Mouse (Mus musculus): ENCODE measurements at regions not wholly inside any gene's neighbourhood (a gene's known extent, or its start where the extent isn't known, plus 50 kb on each side); places are given as distances from the start of the nearest gene placed in this dataset.

GRCm38 (mm10) chr17:87513822-87514221 is 67.1 kb upstream of the Calm2 start:
- H3K27ac ChIP-seq (ENCODE audit: low read depth, low read length), result peak overlapping the region; percentile 36
- WGBS (ENCODE audit: insufficient replicate concordance), result 9% methylated on average over 11 of the region's 11 CpGs
- H3K27me3 ChIP-seq (ENCODE audit: control insufficient read depth, insufficient read depth, low read length), result no peaks in the 10 kb centered on the region
- H3K4me3 ChIP-seq (ENCODE audit: low read depth, low read length), result no peak overlapping the region
- H3K4me2 ChIP-seq, result peak overlapping the region; percentile 19; the same call in 1 of the 2 replicates
- H3K9ac ChIP-seq (ENCODE audit: low read depth, low read length), result no peak overlapping the region
- ATAC-seq (replicated peaks; ENCODE audit: insufficient number of reproducible peaks, low FRiP score, low TSS enrichment), result peak; percentile 27; the same call in 1 of the 2 replicates
- H3K9me3 ChIP-seq (replicated peaks; ENCODE audit: control insufficient read depth, low read length), result no peaks in the 10 kb centered on the region
- H3K36me3 ChIP-seq (ENCODE audit: control insufficient read depth, insufficient read depth, low read length), result no peaks in the 10 kb centered on the region
- peaks cover 42% of the 10 kb centered on the region for H3K4me1 ChIP-seq (ENCODE audit: control insufficient read depth, insufficient read depth, low read length)

GRCm38 (mm10) chr17:87514366-87515126 is 67.8 kb upstream of the Calm2 start:
- Histone ChIP-seq H3K4me3 (ENCODE audit: low read depth, low read length) (no peak overlapping the region), H3K4me1 (ENCODE audit: control insufficient read depth, insufficient read depth, low read length) (peaks cover 37% of the 10 kb centered on the region), H3K9ac (ENCODE audit: low read depth, low read length) (no peak overlapping the region), H3K36me3 (ENCODE audit: control insufficient read depth, insufficient read depth, low read length) (no peaks in the 10 kb centered on the region), H3K4me2 (peak overlapping the region; percentile 8; the same call in 1 of the 2 replicates), H3K27ac (ENCODE audit: low read depth, low read length) (peak overlapping the region; percentile 36; the same call in 1 of the 2 replicates), H3K9me3 (replicated peaks; ENCODE audit: control insufficient read depth, low read length) (no peaks in the 10 kb centered on the region), H3K27me3 (ENCODE audit: control insufficient read depth, insufficient read depth, low read length) (no peaks in the 10 kb centered on the region)
- ATAC-seq (replicated peaks; ENCODE audit: insufficient number of reproducible peaks, low FRiP score, low TSS enrichment), result no peak
- 41% methylated on average over 6 of the region's 6 CpGs for WGBS (ENCODE audit: insufficient replicate concordance)

GRCm38 (mm10) chr17:87517258-87517657 is 70.5 kb upstream of the Calm2 start:
- Histone ChIP-seq H3K9me3 (replicated peaks; ENCODE audit: control insufficient read depth, low read length) (no peaks in the 10 kb centered on the region), H3K36me3 (ENCODE audit: control insufficient read depth, insufficient read depth, low read length) (no peaks in the 10 kb centered on the region), H3K27me3 (ENCODE audit: control insufficient read depth, insufficient read depth, low read length) (no peaks in the 10 kb centered on the region), H3K9ac (ENCODE audit: low read depth, low read length) (0 out of 2 replicates have a peak overlapping the region, but pooled peaks have one; percentile 34), H3K4me1 (ENCODE audit: control insufficient read depth, insufficient read depth, low read length) (peaks cover 40% of the 10 kb centered on the region), H3K4me2 (peak overlapping the region; percentile 40), H3K27ac (ENCODE audit: low read depth, low read length) (0 out of 2 replicates have a peak overlapping the region, but pooled peaks have one; percentile 7), H3K4me3 (ENCODE audit: low read depth, low read length) (no peak overlapping the region)
- no peak for ATAC-seq (replicated peaks; ENCODE audit: insufficient number of reproducible peaks, low FRiP score, low TSS enrichment)
- WGBS (ENCODE audit: insufficient replicate concordance), result 25% methylated on average over 9 of the region's 9 CpGs

GRCm38 (mm10) chr17:87519454-87519853 is 72.7 kb upstream of the Calm2 start:
- Histone ChIP-seq H3K36me3 (ENCODE audit: control insufficient read depth, insufficient read depth, low read length) (no peaks in the 10 kb centered on the region), H3K9ac (ENCODE audit: low read depth, low read length) (no peak overlapping the region), H3K4me1 (ENCODE audit: control insufficient read depth, insufficient read depth, low read length) (peaks cover 36% of the 10 kb centered on the region), H3K9me3 (replicated peaks; ENCODE audit: control insufficient read depth, low read length) (no peaks in the 10 kb centered on the region), H3K27ac (ENCODE audit: low read depth, low read length) (no peak overlapping the region), H3K4me3 (ENCODE audit: low read depth, low read length) (no peak overlapping the region), H3K4me2 (no peak overlapping the region), H3K27me3 (ENCODE audit: control insufficient read depth, insufficient read depth, low read length) (no peaks in the 10 kb centered on the region)
- WGBS (ENCODE audit: insufficient replicate concordance), result 85% methylated on average over 9 of the region's 9 CpGs
- no peak for ATAC-seq (replicated peaks; ENCODE audit: insufficient number of reproducible peaks, low FRiP score, low TSS enrichment)

- no peak for ATAC-seq (replicated peaks; ENCODE audit: insufficient number of reproducible peaks, low FRiP score, low TSS enrichment)
- Histone ChIP-seq H3K4me3 (ENCODE audit: low read depth, low read length) (no peak overlapping the region), H3K4me1 (ENCODE audit: control insufficient read depth, insufficient read depth, low read length) (peaks cover 34% of the 10 kb centered on the region), H3K36me3 (ENCODE audit: control insufficient read depth, insufficient read depth, low read length) (no peaks in the 10 kb centered on the region), H3K9me3 (replicated peaks; ENCODE audit: control insufficient read depth, low read length) (no peaks in the 10 kb centered on the region), H3K9ac (ENCODE audit: low read depth, low read length) (no peak overlapping the region), H3K27ac (ENCODE audit: low read depth, low read length) (no peak overlapping the region), H3K4me2 (no peak overlapping the region), H3K27me3 (ENCODE audit: control insufficient read depth, insufficient read depth, low read length) (no peaks in the 10 kb centered on the region)
- WGBS (ENCODE audit: insufficient replicate concordance), result 84% methylated on average over 5 of the region's 5 CpGs
Observed at GRCm38 (mm10) chr17:87520841-87521240, 74.1 kb upstream of the Calm2 start.

GRCm38 (mm10) chr17:87521622-87522151 is 75.0 kb upstream of the Calm2 start:
- Histone ChIP-seq H3K9ac (ENCODE audit: low read depth, low read length) (peak overlapping the region; percentile 43), H3K4me2 (peak overlapping the region; percentile 38; the same call in 1 of the 2 replicates)

GRCm38 (mm10) chr17:87522500-87523091 is 75.9 kb upstream of the Calm2 start:
- Histone ChIP-seq H3K36me3 (ENCODE audit: control insufficient read depth, insufficient read depth, low read length) (no peaks in the 10 kb centered on the region), H3K4me2 (peak overlapping the region; percentile 38), H3K9ac (ENCODE audit: low read depth, low read length) (peak overlapping the region; percentile 43; the same call in 1 of the 2 replicates), H3K4me1 (ENCODE audit: control insufficient read depth, insufficient read depth, low read length) (peaks cover 25% of the 10 kb centered on the region), H3K4me3 (ENCODE audit: low read depth, low read length) (no peak overlapping the region), H3K27me3 (ENCODE audit: control insufficient read depth, insufficient read depth, low read length) (no peaks in the 10 kb centered on the region), H3K27ac (ENCODE audit: low read depth, low read length) (peak overlapping the region; percentile 83), H3K9me3 (replicated peaks; ENCODE audit: control insufficient read depth, low read length) (no peaks in the 10 kb centered on the region)
- peak; percentile 79 for ATAC-seq (replicated peaks; ENCODE audit: insufficient number of reproducible peaks, low FRiP score, low TSS enrichment)
- WGBS (ENCODE audit: insufficient replicate concordance), result 8% methylated on average over 8 of the region's 8 CpGs

More at GRCm38 (mm10) chr17:87521622-87522151, 75.0 kb upstream of the Calm2 start:
- WGBS (ENCODE audit: insufficient replicate concordance), result 28% methylated on average over 10 of the region's 10 CpGs
- H3K4me1 ChIP-seq (ENCODE audit: control insufficient read depth, insufficient read depth, low read length), result peaks cover 34% of the 10 kb centered on the region
- no peak overlapping the region for H3K4me3 ChIP-seq (ENCODE audit: low read depth, low read length)
- H3K27me3 ChIP-seq (ENCODE audit: control insufficient read depth, insufficient read depth, low read length), result no peaks in the 10 kb centered on the region
- H3K27ac ChIP-seq (ENCODE audit: low read depth, low read length), result peak overlapping the region; percentile 83
- no peaks in the 10 kb centered on the region for H3K9me3 ChIP-seq (replicated peaks; ENCODE audit: control insufficient read depth, low read length)
- no peaks in the 10 kb centered on the region for H3K36me3 ChIP-seq (ENCODE audit: control insufficient read depth, insufficient read depth, low read length)
- no peak for ATAC-seq (replicated peaks; ENCODE audit: insufficient number of reproducible peaks, low FRiP score, low TSS enrichment)

GRCm38 (mm10) chr17:87523643-87524042 is 76.9 kb upstream of the Calm2 start:
- Histone ChIP-seq H3K4me2 (no peak overlapping the region), H3K27ac (ENCODE audit: low read depth, low read length) (no peak overlapping the region), H3K4me1 (ENCODE audit: control insufficient read depth, insufficient read depth, low read length) (peaks cover 22% of the 10 kb centered on the region), H3K36me3 (ENCODE audit: control insufficient read depth, insufficient read depth, low read length) (no peaks in the 10 kb centered on the region), H3K9me3 (replicated peaks; ENCODE audit: control insufficient read depth, low read length) (no peaks in the 10 kb centered on the region), H3K9ac (ENCODE audit: low read depth, low read length) (no peak overlapping the region), H3K27me3 (ENCODE audit: control insufficient read depth, insufficient read depth, low read length) (no peaks in the 10 kb centered on the region), H3K4me3 (ENCODE audit: low read depth, low read length) (no peak overlapping the region)
- 39% methylated on average over 8 of the region's 10 CpGs for WGBS (ENCODE audit: insufficient replicate concordance)
- no peak for ATAC-seq (replicated peaks; ENCODE audit: insufficient number of reproducible peaks, low FRiP score, low TSS enrichment)

Data from heart, embryonic 11.5 days (tissue).